Mouse (Mus musculus) midbrain, embryonic 16.5 days (tissue): ENCODE data around the gene Htr1a. TPM values are rescaled to one million over a fixed set of nuclear protein-coding genes. Genes with fewer than 3 reads are reported as not detected.

ENCODE experiments used
- ATAC-seq: fragments of 200-750 bp; cut with Nextera tagmentation; 2 replicates; pipeline ENCODE4 v1.8.0; 2017; ENCODE audit warnings: moderate TSS enrichment
- H3K27ac ChIP-seq: fragments of 300-500 bp; sonication (generic); 2 replicates; pipeline ENCODE4 v1.5.1; 2014; ENCODE audit warnings: mild to moderate bottlenecking, low read length, mixed read lengths
- H3K27me3 ChIP-seq: fragments of 300-500 bp; sonication (generic); 2 replicates; pipeline ENCODE4 v1.6.1; 2014; ENCODE audit warnings: low read depth, low read length, mixed read lengths; ENCODE audit not compliant: control insufficient read depth, insufficient read depth
- H3K36me3 ChIP-seq: fragments of 300-500 bp; sonication (generic); 2 replicates; pipeline ENCODE4 v1.6.1; 2014; ENCODE audit warnings: mild to moderate bottlenecking, low read length, moderate library complexity, mixed read lengths; ENCODE audit not compliant: control insufficient read depth, insufficient read depth
- H3K4me1 ChIP-seq: fragments of 300-500 bp; sonication (generic); 2 replicates; pipeline ENCODE4 v1.6.1; 2014; ENCODE audit warnings: mild to moderate bottlenecking, low read length, mixed read lengths; ENCODE audit not compliant: control insufficient read depth, insufficient read depth
- H3K4me2 ChIP-seq: fragments of 300-500 bp; sonication (generic); 2 replicates; pipeline ENCODE4 v1.6.1; 2014; ENCODE audit warnings: mild to moderate bottlenecking, low read length, mixed read lengths
- H3K4me3 ChIP-seq: fragments of 300-500 bp; sonication (generic); 2 replicates; pipeline ENCODE4 v1.5.1; 2014; ENCODE audit warnings: low read depth, mild to moderate bottlenecking, low read length, moderate library complexity, mixed read lengths
- H3K9ac ChIP-seq: fragments of 300-500 bp; sonication (generic); 2 replicates; pipeline ENCODE4 v1.6.1; 2014; ENCODE audit warnings: low read depth, low read length, mixed read lengths
- H3K9me3 ChIP-seq: fragments of 300-500 bp; sonication (generic); replicated peaks from 2 replicates; pipeline ENCODE4 v1.6.1; 2014; ENCODE audit warnings: mild to moderate bottlenecking, low read length, mixed read lengths; ENCODE audit not compliant: control insufficient read depth, poor library complexity, severe bottlenecking
- WGBS: fragments of 180-500 bp; shearing (Covaris S2); extraction: QIAGEN DNeasy Blood & Tissue Kit; methylation state at CpG from one replicate; pipeline ENCODE4 v1.1.7; 2014; 5-methylcytosine and 5-hydroxymethylcytosine counted together
- polyA plus RNA-seq: library from polyadenylated mRNA; unstranded; fragments of >200 nt; fragmentation: Nextera tagmentation; extraction: Ambion mirVana; gene quantifications from 2 replicates; pipeline ENCODE4 v1.2.1, GENCODE M21; 2015

Htr1a gene
- polyA plus RNA-seq, 1 experiment from 2014 or later, result 5.0 TPM

GRCm38 (mm10) chr13:105446239-105446638 is 2.8 kb downstream of the Htr1a start:
- Histone ChIP-seq H3K4me2 (peak overlapping the region; percentile 36), H3K9me3 (no peaks in the 10 kb centered on the region), H3K4me1 (peaks cover 4% of the 10 kb centered on the region), H3K36me3 (no peaks in the 10 kb centered on the region), H3K27ac (no peak overlapping the region), H3K4me3 (peak overlapping the region; percentile 14; the same call in 1 of the 2 replicates), H3K27me3 (peaks cover 16% of the 10 kb centered on the region), H3K9ac (no peak overlapping the region)
- WGBS, result 2% methylated on average over 4 of the region's 4 CpGs
- ATAC-seq, result no peak

- peaks cover 16% of the 10 kb centered on the region for H3K27me3 ChIP-seq
- H3K27ac ChIP-seq, result no peak overlapping the region
- ATAC-seq, result no peak
- H3K9ac ChIP-seq, result no peak overlapping the region
- no peak overlapping the region for H3K4me3 ChIP-seq
- H3K4me1 ChIP-seq, result peaks cover 4% of the 10 kb centered on the region
- no peaks in the 10 kb centered on the region for H3K36me3 ChIP-seq
- WGBS, result 23% methylated on average over 2 of the region's 2 CpGs
- H3K4me2 ChIP-seq, result no peak overlapping the region
- H3K9me3 ChIP-seq, result no peaks in the 10 kb centered on the region
Observed at GRCm38 (mm10) chr13:105447695-105448094, 4.3 kb downstream of the Htr1a start.

- Histone ChIP-seq H3K4me1 (no peaks in the 10 kb centered on the region), H3K27ac (no peak overlapping the region), H3K4me3 (no peak overlapping the region), H3K36me3 (no peaks in the 10 kb centered on the region), H3K9ac (no peak overlapping the region), H3K9me3 (no peaks in the 10 kb centered on the region), H3K27me3 (peaks cover 3% of the 10 kb centered on the region; the same call in 1 of the 2 replicates), H3K4me2 (no peak overlapping the region)
- 51% methylated on average over 3 of the region's 3 CpGs for WGBS
- no peak for ATAC-seq
Observed at GRCm38 (mm10) chr13:105451536-105451935, 8.1 kb downstream of the Htr1a start.

Other genes with a start within 250 kb of the Htr1a start
- gene Rnf180, start 148.8 kb upstream of the Htr1a start, polyA plus RNA-seq, result 38.6 and 46.1 TPM in 2 replicates